Mouse (Mus musculus): ENCODE results near the gene Grtp1.

- TF ChIP-seq CTCF (IDR thresholded peaks at IDR 0.05; ENCODE audit: low read depth, low read length) (no peak), POLR2A (IDR thresholded peaks at IDR 0.05; ENCODE audit: insufficient read depth, low read length) (no peak)
These were observed 36.1 kb downstream of the Grtp1 start for GRCm38 (mm10) chr8:13164361-13164760.

Data from ES-Bruce4 (cell line).